Mouse (Mus musculus) left cerebral cortex, postnatal 36 days (tissue): ENCODE measurements at regions not wholly inside any gene's neighbourhood (a gene's known extent, or its start where the extent isn't known, plus 50 kb on each side); places are given as distances from the start of the nearest gene placed in this dataset.

ENCODE experiments used
- DNase-seq, 2 experiments: peaks; one replicate each; pipeline ENCODE4 v3.0.0; 2021 to 2022; ENCODE audit warnings: low spot score in 2 of 2, mixed read lengths in 1 of 2
- intact Hi-C: fragments of 180-260 bp; cut with DNase I; formaldehyde crosslinking; loops from one replicate; pipeline ENCODE4 v1.15.1; 2025

- DNase-seq, result no peak
- intact Hi-C loops, result no loop called here
Measured at GRCm38 (mm10) chr6:51021206-51021605, 367.0 kb upstream of the Npvf start.

- intact Hi-C loops, result no loop called here
- no peak for DNase-seq
Measured at GRCm38 (mm10) chr6:51023361-51023760, 369.1 kb upstream of the Npvf start.

GRCm38 (mm10) chr6:51024756-51025155 lies 370.5 kb upstream of the Npvf start:
- intact Hi-C loops, result no loop called here
- DNase-seq, result no peak

GRCm38 (mm10) chr6:51025411-51025810 lies 371.2 kb upstream of the Npvf start:
- no peak for DNase-seq
- intact Hi-C loops, result no loop called here

GRCm38 (mm10) chr6:51027296-51027695 lies 373.1 kb upstream of the Npvf start:
- intact Hi-C loops, result no loop called here
- DNase-seq, result no peak

- no peak for DNase-seq
Measured at GRCm38 (mm10) chr6:51029516-51029915, 375.3 kb upstream of the Npvf start.

GRCm38 (mm10) chr6:51029953-51030352 lies 375.7 kb upstream of the Npvf start:
- intact Hi-C loops, result no loop called here
- DNase-seq, result no peak

More at GRCm38 (mm10) chr6:51029516-51029915, 375.3 kb upstream of the Npvf start:
- intact Hi-C loops, result no loop called here

GRCm38 (mm10) chr6:51033835-51034234 lies 379.6 kb upstream of the Npvf start:
- intact Hi-C loops, result no loop called here
- DNase-seq, result no peak

GRCm38 (mm10) chr6:51036074-51036473 lies 381.8 kb upstream of the Npvf start:
- intact Hi-C loops, result no loop called here
- no peak for DNase-seq

- no peak for DNase-seq
- intact Hi-C loops, result no loop called here
Measured at GRCm38 (mm10) chr6:51036553-51036952, 382.3 kb upstream of the Npvf start.

GRCm38 (mm10) chr6:51036956-51037355 lies 382.7 kb upstream of the Npvf start:
- no peak for DNase-seq
- intact Hi-C loops, result no loop called here

- intact Hi-C loops, result no loop called here
- no peak for DNase-seq
Measured at GRCm38 (mm10) chr6:51039486-51040180, 385.4 kb upstream of the Npvf start.

- DNase-seq, result no peak
- intact Hi-C loops, result no loop called here
Measured at GRCm38 (mm10) chr6:51043970-51044369, 388.5 kb upstream of the Nfe2l3 start.

- DNase-seq, result no peak
- intact Hi-C loops, result no loop called here
Measured at GRCm38 (mm10) chr6:51044873-51045272, 387.6 kb upstream of the Nfe2l3 start.

- intact Hi-C loops, result no loop called here
Measured at GRCm38 (mm10) chr6:51052451-51052921, 380.0 kb upstream of the Nfe2l3 start.

GRCm38 (mm10) chr6:51057229-51057628 lies 375.2 kb upstream of the Nfe2l3 start:
- intact Hi-C loops, result no loop called here
- peak in 1 of 2 experiments; percentile 23 for DNase-seq

More at GRCm38 (mm10) chr6:51052451-51052921, 380.0 kb upstream of the Nfe2l3 start:
- no peak for DNase-seq

GRCm38 (mm10) chr6:51059923-51060847 lies 372.3 kb upstream of the Nfe2l3 start:
- DNase-seq, result no peak
- intact Hi-C loops, result no loop called here

GRCm38 (mm10) chr6:51060848-51061535 lies 371.5 kb upstream of the Nfe2l3 start:
- intact Hi-C loops, result no loop called here
- DNase-seq, result no peak

- DNase-seq, result no peak
- intact Hi-C loops, result no loop called here
Measured at GRCm38 (mm10) chr6:51065156-51065555, 367.3 kb upstream of the Nfe2l3 start.

- no peak for DNase-seq
Measured at GRCm38 (mm10) chr6:51067332-51067731, 365.1 kb upstream of the Nfe2l3 start.

More at GRCm38 (mm10) chr6:51067332-51067731, 365.1 kb upstream of the Nfe2l3 start:
- intact Hi-C loops, result no loop called here
